Mouse (Mus musculus) limb, embryonic 13.5 days (tissue): ENCODE measurements around the gene Lsm8. TPM values are rescaled to one million over a fixed set of nuclear protein-coding genes. Genes with fewer than 3 reads are reported as not detected.
A peak's percentile ranks its signal among the peaks of the same experiment; 100 is the strongest.
"Not testable (repeated sequence)": the region's sequence is repeated elsewhere in the genome, so short reads cannot be mapped to it uniquely, and the experiment has no call there.

Source experiments
- ATAC-seq: fragments of 200-750 bp; cut with Nextera tagmentation; 2 replicates; pipeline ENCODE4 v1.8.0; 2017; ENCODE audit warnings: low read depth, moderate number of reproducible peaks, moderate TSS enrichment; ENCODE audit not compliant: low FRiP score
- H3K27ac ChIP-seq: fragments of 300-500 bp; sonication (generic); 2 replicates; pipeline ENCODE4 v1.5.1; 2015; ENCODE audit warnings: inconsistent platforms, mild to moderate bottlenecking, moderate library complexity
- H3K27me3 ChIP-seq: fragments of 300-500 bp; sonication (generic); 2 replicates; pipeline ENCODE4 v1.6.1; 2015; ENCODE audit warnings: mild to moderate bottlenecking, inconsistent platforms
- H3K36me3 ChIP-seq: fragments of 300-500 bp; sonication (generic); 2 replicates; pipeline ENCODE4 v1.6.1; 2015; ENCODE audit warnings: inconsistent platforms, mild to moderate bottlenecking, moderate library complexity
- H3K4me1 ChIP-seq: fragments of 300-500 bp; sonication (generic); 2 replicates; pipeline ENCODE4 v1.6.1; 2015; ENCODE audit warnings: inconsistent platforms
- H3K4me2 ChIP-seq: fragments of 300-500 bp; sonication (generic); replicated peaks from 2 replicates; pipeline ENCODE4 v1.6.1; 2015; ENCODE audit warnings: inconsistent platforms, mild to moderate bottlenecking, moderate library complexity
- H3K4me3 ChIP-seq: fragments of 300-500 bp; sonication (generic); 2 replicates; pipeline ENCODE4 v1.5.1; 2015; ENCODE audit warnings: moderate library complexity, mild to moderate bottlenecking, inconsistent platforms
- H3K9ac ChIP-seq: fragments of 300-500 bp; sonication (generic); 2 replicates; pipeline ENCODE4 v1.6.1; 2015; ENCODE audit warnings: mild to moderate bottlenecking, inconsistent platforms
- H3K9me3 ChIP-seq: fragments of 300-500 bp; sonication (generic); 2 replicates; pipeline ENCODE4 v1.6.1; 2016; ENCODE audit warnings: inconsistent platforms
- WGBS: fragments of 180-500 bp; shearing (Covaris S2); methylation state at CpG from one replicate; pipeline ENCODE4 v1.1.7; 2015; 5-methylcytosine and 5-hydroxymethylcytosine counted together
- polyA plus RNA-seq: library from polyadenylated mRNA; unstranded; fragments of >200 nt; fragmentation: Nextera tagmentation; extraction: Ambion mirVana; gene quantifications from 2 replicates; pipeline ENCODE4 v1.2.1, GENCODE M21; 2015

Lsm8 gene
- polyA plus RNA-seq: 193 and 213 TPM in 2 replicates

DNA sequence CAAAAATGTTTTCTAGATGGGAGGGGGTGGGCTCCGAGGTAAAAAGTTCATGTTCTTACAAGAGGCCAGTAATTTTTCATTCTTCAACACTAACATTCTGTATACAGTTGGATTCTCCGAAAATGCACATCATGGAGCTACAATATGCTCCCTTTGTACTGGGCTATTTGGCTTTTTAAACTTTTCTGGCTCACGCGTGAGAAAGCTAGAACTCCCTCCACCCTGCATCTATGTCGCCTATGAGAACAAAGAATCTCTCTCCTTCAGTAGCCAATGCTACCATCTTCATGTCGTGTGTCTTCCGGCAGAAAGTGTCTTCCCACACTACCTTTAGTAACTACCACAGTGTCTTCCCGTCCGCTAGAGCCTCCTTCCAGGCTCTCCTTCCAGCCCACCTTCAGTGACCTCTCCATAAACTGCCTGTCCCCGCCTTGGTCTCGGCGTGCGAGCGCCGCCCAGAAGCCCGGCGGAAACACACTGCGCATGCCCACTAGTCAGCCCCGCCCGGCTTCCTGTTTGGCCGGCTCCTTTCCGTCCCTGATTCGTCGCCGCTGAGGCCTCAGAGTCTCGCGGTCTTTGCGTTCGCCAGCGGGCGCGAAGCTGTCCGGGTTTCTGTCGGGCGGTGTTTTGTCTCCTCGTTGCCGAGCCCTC, at the start of gene Lsm8:
Gene Lsm8 (plus strand): TSS at position 529 of the 651 bp plus-strand sequence.
- Histone ChIP-seq H3K4me2 (peak within 1 kb of the TSS; percentile 66), H3K4me1 (peaks cover 17% of the 10 kb centered on the region), H3K9me3 (no peaks in the 10 kb centered on the region), H3K4me3 (peak within 1 kb of the TSS; percentile 81), H3K36me3 (peaks cover 21% of the 10 kb centered on the region), H3K27me3 (no peaks in the 10 kb centered on the region), H3K27ac (peak within 1 kb of the TSS; percentile 94), H3K9ac (peak within 1 kb of the TSS; percentile 95)
- 2% methylated on average over 37 of the region's 37 CpGs for WGBS
- ATAC-seq: peak; percentile 100

DNA sequence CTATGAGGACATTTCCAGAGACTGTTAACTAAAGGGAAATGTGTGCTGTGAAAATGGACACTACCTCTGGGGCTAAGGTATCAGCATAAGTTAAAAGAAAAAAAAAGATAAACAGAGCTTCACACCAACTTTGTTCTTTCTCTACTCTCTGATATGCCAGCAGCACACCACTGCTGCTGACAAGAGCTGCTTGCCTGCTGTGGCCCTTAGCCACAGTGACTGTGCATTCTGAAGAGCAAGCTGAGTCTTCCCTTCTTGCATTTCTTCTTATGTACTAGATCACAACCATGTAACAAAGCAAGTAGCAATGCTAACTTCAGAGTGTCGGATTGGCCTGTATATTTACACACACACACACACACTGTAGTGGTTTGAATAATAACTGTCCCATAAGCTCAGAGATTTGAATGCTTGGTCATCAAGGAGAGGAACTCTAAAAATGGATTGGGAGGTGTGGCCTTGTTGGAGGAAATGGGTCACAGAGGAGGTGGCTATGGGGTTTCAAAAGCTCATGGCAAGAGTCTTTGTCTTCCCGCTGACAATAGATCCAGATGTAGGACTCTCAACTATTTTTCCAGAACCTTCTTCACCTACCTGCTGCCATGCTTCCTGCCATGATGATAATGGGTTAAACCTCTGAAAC, 47.4 kb upstream of the Lsm8 start:
- H3K9ac ChIP-seq: no peak overlapping the region
- no peak for ATAC-seq
- 93% methylated on average over 2 of the region's 2 CpGs for WGBS

DNA sequence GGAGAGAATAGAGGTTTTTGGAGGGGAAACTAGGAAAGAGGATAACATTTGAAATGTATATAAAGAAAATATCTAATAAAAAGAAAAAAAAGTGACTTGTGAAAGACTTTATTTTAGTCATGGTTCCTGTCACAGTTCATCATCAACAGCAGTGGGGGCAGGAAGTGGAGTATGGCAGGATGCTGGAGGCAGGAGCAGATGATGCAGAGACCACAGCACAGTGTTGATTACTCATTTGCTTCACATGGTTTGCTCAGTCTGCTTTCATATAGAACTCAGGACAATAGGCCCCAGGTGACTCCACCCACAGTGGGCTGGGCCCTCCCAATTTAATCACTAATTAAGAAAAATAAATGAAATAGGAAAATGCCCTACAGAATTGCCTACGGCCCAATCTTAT, 35.8 kb upstream of the Lsm8 start:
- 70% methylated on average over 1 of the region's 1 CpGs for WGBS
- Histone ChIP-seq H3K36me3 (no peaks in the 10 kb centered on the region), H3K9me3 (no peaks in the 10 kb centered on the region), H3K4me2 (no peak overlapping the region), H3K27ac (no peak overlapping the region), H3K9ac (no peak overlapping the region), H3K27me3 (no peaks in the 10 kb centered on the region), H3K4me1 (no peaks in the 10 kb centered on the region), H3K4me3 (no peak overlapping the region)
- no peak for ATAC-seq

More for the DNA sequence above, 47.4 kb upstream of the Lsm8 start:
- Histone ChIP-seq H3K4me3 (no peak overlapping the region), H3K9me3 (no peaks in the 10 kb centered on the region), H3K4me2 (no peak overlapping the region), H3K36me3 (no peaks in the 10 kb centered on the region), H3K4me1 (no peaks in the 10 kb centered on the region), H3K27me3 (no peaks in the 10 kb centered on the region), H3K27ac (no peak overlapping the region)

DNA sequence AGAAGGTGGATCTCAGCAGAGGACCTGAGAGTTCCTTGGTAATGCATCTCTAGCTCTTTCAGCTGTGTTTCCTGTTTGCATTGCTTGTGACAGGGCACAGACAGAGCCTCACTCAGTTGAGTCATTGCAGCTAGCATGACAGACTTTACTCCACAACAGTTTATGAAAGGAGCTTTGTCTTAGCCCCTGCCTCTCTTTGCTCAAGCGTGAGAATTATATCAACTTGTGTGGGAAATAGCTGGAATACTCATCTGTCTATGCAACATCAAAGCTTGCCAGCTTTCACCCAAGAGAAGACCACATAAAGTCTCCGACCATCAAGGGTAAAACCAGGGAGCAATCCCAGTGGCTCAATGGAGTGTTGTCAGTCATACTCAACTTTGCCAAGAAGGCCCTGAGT, 32.8 kb upstream of the Lsm8 start:
- Histone ChIP-seq H3K36me3 (no peaks in the 10 kb centered on the region), H3K27me3 (no peaks in the 10 kb centered on the region), H3K4me1 (no peaks in the 10 kb centered on the region), H3K27ac (no peak overlapping the region), H3K4me3 (no peak overlapping the region), H3K9me3 (no peaks in the 10 kb centered on the region), H3K9ac (no peak overlapping the region), H3K4me2 (no peak overlapping the region)
- no peak for ATAC-seq
- 82% methylated on average over 2 of the region's 2 CpGs for WGBS

DNA sequence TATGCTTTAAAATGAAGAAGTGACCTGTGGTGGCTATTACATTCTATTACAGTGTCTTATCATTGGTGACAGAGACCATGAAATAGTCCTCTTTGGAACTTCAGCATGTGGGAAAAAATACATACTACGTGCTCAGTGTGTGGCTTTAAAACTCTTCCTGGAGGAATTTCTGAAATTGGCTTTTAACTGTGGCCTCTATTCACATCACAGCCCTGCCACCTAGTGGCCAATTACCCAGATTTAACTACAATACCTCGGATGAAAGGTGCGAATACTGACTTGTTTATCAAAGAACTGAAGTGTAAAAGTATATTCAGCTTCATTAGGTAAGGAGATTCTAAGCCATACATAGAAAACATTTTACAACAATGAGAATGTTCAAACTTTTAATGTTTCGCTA, 29.0 kb upstream of the Lsm8 start:
- Histone ChIP-seq H3K4me1 (no peaks in the 10 kb centered on the region), H3K9ac (no peak overlapping the region), H3K4me3 (no peak overlapping the region), H3K27ac (no peak overlapping the region), H3K36me3 (no peaks in the 10 kb centered on the region), H3K27me3 (no peaks in the 10 kb centered on the region), H3K9me3 (no peaks in the 10 kb centered on the region), H3K4me2 (no peak overlapping the region)
- 13% methylated on average over 4 of the region's 4 CpGs for WGBS
- no peak for ATAC-seq

DNA sequence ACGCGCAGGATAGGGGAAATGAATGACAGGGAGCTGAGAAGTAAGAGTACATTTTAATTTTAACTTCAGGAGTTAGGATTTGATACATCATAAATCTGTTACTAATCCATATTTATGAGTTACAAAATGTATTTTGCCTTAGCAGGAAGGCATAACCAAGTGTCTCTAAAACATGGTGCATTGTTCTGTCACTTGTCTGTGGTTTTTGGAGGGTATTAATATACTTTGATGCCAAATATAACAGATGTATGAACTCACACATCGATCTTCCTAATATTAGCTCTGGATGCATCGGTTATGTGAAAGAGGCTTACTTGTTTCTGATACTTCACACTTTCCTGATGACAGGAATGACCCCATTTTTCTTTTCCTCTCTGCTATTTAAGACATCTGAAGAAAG, 28.1 kb upstream of the Lsm8 start:
- Histone ChIP-seq H3K4me2 (no peak overlapping the region), H3K9me3 (no peaks in the 10 kb centered on the region), H3K27ac (no peak overlapping the region), H3K4me3 (no peak overlapping the region), H3K27me3 (no peaks in the 10 kb centered on the region), H3K36me3 (no peaks in the 10 kb centered on the region), H3K4me1 (no peaks in the 10 kb centered on the region), H3K9ac (no peak overlapping the region)
- WGBS: 73% methylated on average over 4 of the region's 4 CpGs
- no peak for ATAC-seq

DNA sequence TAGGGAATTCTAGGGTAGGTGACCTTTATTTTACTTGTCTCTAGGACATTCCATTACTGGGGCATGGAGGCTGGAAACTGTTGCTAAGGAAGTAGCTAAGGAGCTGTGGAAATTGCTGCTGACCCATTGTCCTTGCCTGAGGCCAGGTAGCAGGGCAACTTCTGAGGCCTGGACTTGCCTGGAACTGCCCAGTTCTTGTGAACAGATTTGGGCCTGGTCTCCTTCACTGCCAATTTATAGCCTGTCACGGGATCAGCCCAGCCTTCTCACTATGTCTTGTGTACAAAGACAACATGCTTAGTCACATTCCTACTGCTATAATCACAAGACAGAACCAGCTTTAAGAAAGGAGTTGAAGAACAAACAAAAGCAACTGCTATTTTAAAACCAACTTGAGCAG, 25.6 kb upstream of the Lsm8 start:
- no peak overlapping the region for H3K27ac ChIP-seq
- ATAC-seq: no peak
- no peaks in the 10 kb centered on the region for H3K36me3 ChIP-seq
- no peak overlapping the region for H3K4me2 ChIP-seq
- no peaks in the 10 kb centered on the region for H3K4me1 ChIP-seq
- no peak overlapping the region for H3K4me3 ChIP-seq
- no peaks in the 10 kb centered on the region for H3K27me3 ChIP-seq
- 39% methylated on average over 1 of the region's 1 CpGs for WGBS
- H3K9me3 ChIP-seq: no peaks in the 10 kb centered on the region
- H3K9ac ChIP-seq: no peak overlapping the region

DNA sequence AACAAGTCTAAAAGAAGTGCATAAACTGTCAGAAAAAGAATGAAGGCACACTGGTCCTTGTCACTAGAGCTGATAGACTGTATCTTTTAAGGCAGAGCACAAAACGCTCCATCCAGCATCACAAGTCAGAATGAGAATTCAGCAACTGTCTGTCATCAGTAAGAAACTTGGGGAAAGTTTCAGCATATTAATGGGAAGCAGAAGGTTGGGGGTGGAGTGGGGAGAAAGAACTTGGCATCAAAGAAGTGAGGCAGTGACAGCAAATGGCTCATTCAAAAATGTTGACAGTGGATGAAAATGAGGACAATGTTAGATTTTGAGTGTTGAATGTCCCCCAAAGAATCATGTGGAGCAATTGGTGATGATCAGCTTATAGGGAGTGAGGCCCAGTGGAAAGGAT, 15.4 kb upstream of the Lsm8 start:
- Histone ChIP-seq H3K4me1 (no peaks in the 10 kb centered on the region), H3K4me3 (no peak overlapping the region), H3K27ac (no peak overlapping the region), H3K9me3 (no peaks in the 10 kb centered on the region), H3K36me3 (no peaks in the 10 kb centered on the region), H3K27me3 (no peaks in the 10 kb centered on the region), H3K4me2 (no peak overlapping the region), H3K9ac (no peak overlapping the region)
- no peak for ATAC-seq
- 82% methylated on average over 1 of the region's 1 CpGs for WGBS

DNA sequence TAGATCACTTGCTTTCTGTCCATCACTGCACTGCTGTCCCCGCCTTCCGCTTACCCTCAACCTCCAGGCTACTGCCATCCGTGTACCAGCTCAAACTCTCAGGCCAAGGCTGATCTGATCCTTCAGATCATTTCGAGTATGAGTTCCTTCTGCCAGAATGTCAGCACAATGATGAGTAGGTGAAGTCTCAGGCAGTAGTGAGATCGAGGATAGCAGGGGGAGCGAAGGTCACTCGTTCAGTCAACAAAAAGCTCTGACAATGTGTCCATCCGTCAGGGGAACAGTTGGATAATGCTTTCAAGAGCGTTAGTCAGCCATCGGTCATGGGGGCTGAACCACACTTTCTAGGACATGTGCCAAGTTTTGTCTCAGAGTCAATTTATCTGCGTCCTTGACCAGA, 3.9 kb upstream of the Lsm8 start:
- ATAC-seq, H3K4me2 ChIP-seq, H3K27me3 ChIP-seq, H3K9ac ChIP-seq, H3K4me1 ChIP-seq, H3K9me3 ChIP-seq, H3K36me3 ChIP-seq, H3K27ac ChIP-seq, H3K4me3 ChIP-seq: not testable (repeated sequence)
- WGBS: 77% methylated on average over 4 of the region's 11 CpGs

DNA sequence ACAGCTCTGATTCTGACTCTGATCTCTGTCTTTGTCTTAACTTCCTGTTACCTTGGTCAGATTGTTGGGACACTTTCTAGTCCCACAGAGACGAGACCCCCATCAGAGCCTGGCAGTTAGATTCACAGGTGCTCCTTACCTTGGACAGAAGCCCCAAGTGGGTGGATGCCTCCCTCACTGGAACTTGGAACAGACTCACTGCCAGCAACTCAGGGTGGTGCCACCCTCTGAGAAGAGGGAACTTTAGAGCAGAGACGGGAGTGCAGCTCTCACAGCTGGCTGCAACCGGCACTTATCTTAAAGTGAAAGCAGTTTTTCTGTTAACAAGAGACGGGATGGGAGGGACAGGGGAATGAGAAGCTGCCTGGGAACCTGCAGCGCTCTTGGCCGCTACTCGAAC, 2.8 kb upstream of the Lsm8 start:
- peaks cover 12% of the 10 kb centered on the region for H3K4me1 ChIP-seq
- WGBS: 56% methylated on average over 5 of the region's 7 CpGs
- not testable (repeated sequence) for ATAC-seq, H3K9me3 ChIP-seq, H3K27me3 ChIP-seq, H3K9ac ChIP-seq, H3K4me2 ChIP-seq, H3K36me3 ChIP-seq, H3K4me3 ChIP-seq, H3K27ac ChIP-seq

DNA sequence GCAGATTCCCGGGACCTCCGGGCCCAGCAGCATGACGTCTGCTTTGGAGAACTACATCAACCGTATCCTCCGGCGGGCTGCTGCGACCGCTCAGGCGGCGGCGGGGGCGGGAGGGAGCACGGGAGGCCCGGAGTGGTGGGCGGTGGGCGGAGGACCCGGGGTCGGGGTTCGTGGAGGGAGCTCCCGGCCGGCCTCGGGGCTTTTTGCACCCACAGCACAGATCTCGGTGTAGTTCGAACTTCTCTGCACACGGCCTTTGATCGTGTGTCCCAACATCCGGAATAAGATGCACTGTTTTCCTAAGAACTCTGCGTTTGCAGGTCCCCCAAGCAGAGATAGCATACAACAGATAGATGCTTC, 303 bp downstream of the Lsm8 start:
- H3K4me3 ChIP-seq: peak overlapping the region; percentile 81
- no peaks in the 10 kb centered on the region for H3K27me3 ChIP-seq
- H3K36me3 ChIP-seq: peaks cover 26% of the 10 kb centered on the region
- peak overlapping the region; percentile 66 for H3K4me2 ChIP-seq
- under 1% methylated on average over 28 of the region's 28 CpGs for WGBS
- H3K9me3 ChIP-seq: no peaks in the 10 kb centered on the region
- ATAC-seq: peak; percentile 83
- H3K27ac ChIP-seq: peak overlapping the region; percentile 94
- peak overlapping the region; percentile 95 for H3K9ac ChIP-seq
- peaks cover 17% of the 10 kb centered on the region for H3K4me1 ChIP-seq

DNA sequence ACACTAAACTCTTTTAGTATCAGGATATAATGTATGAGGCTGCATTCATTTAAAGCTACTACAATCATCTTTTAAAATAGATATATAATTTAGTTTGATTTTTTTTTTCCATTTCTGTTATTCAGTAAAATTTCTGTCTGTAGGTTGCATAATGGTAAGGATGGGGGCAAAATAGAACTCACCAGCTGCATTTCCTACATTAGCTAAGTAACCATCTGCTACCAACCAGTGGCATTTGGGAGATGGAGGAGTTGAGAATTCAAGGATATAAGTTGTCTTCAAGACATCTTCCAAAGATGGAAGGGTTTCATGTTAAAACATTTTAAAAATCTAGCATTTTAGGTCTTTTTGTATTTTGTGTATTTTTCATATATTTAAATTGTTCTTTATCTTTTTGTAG, 6.9 kb downstream of the Lsm8 start:
- Histone ChIP-seq H3K4me2 (no peak overlapping the region), H3K27ac (no peak overlapping the region), H3K4me1 (peaks cover 6% of the 10 kb centered on the region; the same call in 1 of the 2 replicates), H3K4me3 (no peak overlapping the region), H3K27me3 (no peaks in the 10 kb centered on the region), H3K9ac (no peak overlapping the region), H3K9me3 (no peaks in the 10 kb centered on the region), H3K36me3 (peaks cover 62% of the 10 kb centered on the region)
- no peak for ATAC-seq

DNA sequence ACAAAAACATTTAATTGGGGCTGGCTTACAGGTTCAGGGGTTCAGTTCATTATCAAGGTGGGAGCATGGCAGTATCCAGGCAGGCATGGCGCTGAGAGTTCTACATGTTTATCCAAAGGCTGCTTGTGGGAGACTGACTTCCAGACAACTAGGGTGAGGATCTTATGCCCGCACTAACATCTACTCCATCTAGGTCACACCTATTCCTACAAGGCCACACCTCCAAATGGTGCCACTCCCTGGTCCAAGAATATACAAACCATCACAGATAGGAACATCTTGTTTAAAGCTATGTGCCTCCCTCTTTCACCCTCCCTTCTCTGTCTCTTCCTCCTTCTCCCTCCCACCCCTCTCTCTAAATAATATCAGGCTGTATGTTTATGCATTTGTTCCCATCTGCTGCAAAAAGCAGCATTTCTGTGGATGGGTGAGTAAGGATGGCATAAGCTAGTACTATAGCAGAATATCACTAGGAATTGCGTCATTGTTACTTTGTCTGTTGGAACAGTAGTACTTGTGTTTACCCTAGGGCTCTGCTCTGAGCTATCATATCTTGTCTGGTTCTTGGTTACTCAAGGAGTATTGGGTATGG, 8.2 kb downstream of the Lsm8 start:
- no peaks in the 10 kb centered on the region for H3K4me1 ChIP-seq
- WGBS: 95% methylated on average over 3 of the region's 3 CpGs
- ATAC-seq: no peak

More for the DNA sequence above, 8.2 kb downstream of the Lsm8 start:
- H3K36me3 ChIP-seq: peaks cover 53% of the 10 kb centered on the region
- no peak overlapping the region for H3K9ac ChIP-seq
- H3K27ac ChIP-seq: no peak overlapping the region
- no peak overlapping the region for H3K4me3 ChIP-seq
- H3K27me3 ChIP-seq: no peaks in the 10 kb centered on the region
- no peaks in the 10 kb centered on the region for H3K9me3 ChIP-seq
- no peak overlapping the region for H3K4me2 ChIP-seq
